8 mouse cellular contexts compared by ENCODE assay signal in the genomic region with DNA sequence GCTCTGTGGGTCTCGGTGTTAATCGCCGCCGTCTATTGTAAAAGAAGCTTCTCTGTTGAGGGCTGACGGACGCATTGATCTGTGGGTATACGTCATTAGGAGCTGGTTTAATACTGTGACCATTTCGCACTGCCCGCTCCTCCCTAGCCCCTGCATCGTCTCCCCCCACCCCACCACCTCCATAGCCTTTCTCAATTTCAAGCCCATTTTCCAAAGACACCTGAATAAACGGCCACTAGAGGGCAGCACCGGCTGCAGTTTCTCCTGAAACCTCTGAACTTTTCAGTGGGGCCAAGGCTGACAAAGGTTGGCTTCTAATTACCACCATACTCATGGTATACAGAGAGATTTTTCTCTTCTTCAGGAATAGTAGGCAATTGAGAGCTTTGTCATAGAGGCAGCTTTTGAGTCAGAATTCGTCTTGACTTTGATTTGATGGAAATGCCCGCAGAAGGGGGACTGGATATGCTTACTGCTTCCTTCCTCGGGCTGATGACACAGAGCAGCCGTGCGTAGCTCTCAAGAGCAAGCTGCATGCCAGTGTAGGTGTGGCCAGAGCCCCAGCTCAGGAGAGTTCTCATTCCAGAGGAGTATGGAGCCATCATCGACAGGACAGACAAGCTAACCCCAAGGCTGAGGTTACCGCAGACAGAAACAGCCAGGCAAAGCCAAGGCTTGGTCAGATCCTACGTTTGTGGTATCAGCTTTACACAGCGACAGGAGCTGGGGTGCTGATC. TPM values are rescaled to one million over a fixed set of nuclear protein-coding genes. Genes with fewer than 3 reads are reported as not detected.
DNase-seq lines count a peak whose midpoint lies in the region; ATAC-seq and TF ChIP-seq lines count a peak whose summit lies in the region.

No protein-coding gene starts in this region.

- H3K4me1 ChIP-seq in embryonic fibroblast, embryonic 13.5 days (ENCODE audit: control insufficient read depth, insufficient read depth, low read length) = no peaks in the 10 kb centered on the region
- H3K4me1 ChIP-seq in heart, embryonic 12.5 days (replicated peaks) = 0 out of 2 replicates have a peak, but pooled peaks cover 4% of the 10 kb centered on the region
- H3K4me1 ChIP-seq in kidney, embryonic 16.5 days (ENCODE audit: insufficient read depth, low read length) = 0 out of 2 replicates have a peak, but pooled peaks cover 3% of the 10 kb centered on the region
- no peaks in the 10 kb centered on the region for H3K4me1 ChIP-seq in liver, adult 2 months (ENCODE audit: control insufficient read depth, insufficient read depth, low read length)
- no peaks in the 10 kb centered on the region for H3K4me1 ChIP-seq in stomach, embryonic 15.5 days

- peak overlapping the region; percentile 23; the same call in 1 of the 2 replicates for H3K9ac ChIP-seq in heart, embryonic 12.5 days
- H3K9ac ChIP-seq in kidney, embryonic 16.5 days (replicated peaks; ENCODE audit: low read length) = peak overlapping the region; percentile 27
- 0 out of 2 replicates have a peak overlapping the region, but pooled peaks have one; percentile 3 for H3K9ac ChIP-seq in liver, adult 2 months (ENCODE audit: low read depth, low read length)
- H3K9ac ChIP-seq in stomach, embryonic 15.5 days = no peak overlapping the region

- WGBS in heart, embryonic 12.5 days = 25% methylated on average over 21 of the region's 21 CpGs
- WGBS in kidney, embryonic 16.5 days = 24% methylated on average over 21 of the region's 21 CpGs
- WGBS in liver, adult 2 months = 30% methylated on average over 21 of the region's 21 CpGs
- WGBS in stomach, embryonic 15.5 days = 28% methylated on average over 21 of the region's 21 CpGs

- no peaks in the 10 kb centered on the region for H3K36me3 ChIP-seq in heart, embryonic 12.5 days
- H3K36me3 ChIP-seq in kidney, embryonic 16.5 days (ENCODE audit: insufficient read depth, low read length) = no peaks in the 10 kb centered on the region
- no peaks in the 10 kb centered on the region for H3K36me3 ChIP-seq in liver, adult 2 months (ENCODE audit: control insufficient read depth, insufficient read depth, low read length)
- no peaks in the 10 kb centered on the region for H3K36me3 ChIP-seq in myocyte (ENCODE audit: control insufficient read depth, insufficient read depth)
- no peaks in the 10 kb centered on the region for H3K36me3 ChIP-seq in stomach, embryonic 15.5 days

- H3K9me3 ChIP-seq in heart, embryonic 12.5 days (replicated peaks) = peaks cover 5% of the 10 kb centered on the region; the same call in 1 of the 2 replicates
- H3K9me3 ChIP-seq in kidney, embryonic 16.5 days (ENCODE audit: low read length) = no peaks in the 10 kb centered on the region
- no peaks in the 10 kb centered on the region for H3K9me3 ChIP-seq in stomach, embryonic 15.5 days

- peak overlapping the region; percentile 72 for H3K4me2 ChIP-seq in heart, embryonic 12.5 days
- H3K4me2 ChIP-seq in kidney, embryonic 16.5 days (replicated peaks; ENCODE audit: low read depth, low read length) = peak overlapping the region; percentile 63
- peak overlapping the region; percentile 24 for H3K4me2 ChIP-seq in myocyte (ENCODE audit: low read depth)
- peak overlapping the region; percentile 57 for H3K4me2 ChIP-seq in stomach, embryonic 15.5 days

- peak; percentile 67 for DNase-seq in CD4-positive helper T cell, adult 2 months (ENCODE audit: low read depth, low spot score)
- peak; percentile 92 for DNase-seq in brain, adult 2 months (ENCODE audit: low read depth, low spot score)
- peak; percentile 28 for DNase-seq in liver, adult 2 months (ENCODE audit: extremely low read depth, low read depth, low spot score)

- H3K79me2 ChIP-seq in liver, adult 2 months (ENCODE audit: control insufficient read depth, insufficient read depth, low read length) = no peaks in the 10 kb centered on the region
- H3K79me2 ChIP-seq in myocyte (ENCODE audit: control insufficient read depth, insufficient read depth) = no peaks in the 10 kb centered on the region

- 0 out of 2 replicates have a peak, but pooled peaks cover 18% of the 10 kb centered on the region for H3K27me3 ChIP-seq in heart, embryonic 12.5 days (replicated peaks)
- H3K27me3 ChIP-seq in kidney, embryonic 16.5 days (ENCODE audit: insufficient read depth, low read length) = peaks cover 2% of the 10 kb centered on the region; the same call in 1 of the 2 replicates
- H3K27me3 ChIP-seq in liver, adult 2 months (ENCODE audit: control insufficient read depth, insufficient read depth, low read length) = 0 out of 2 replicates have a peak, but pooled peaks cover 2% of the 10 kb centered on the region
- H3K27me3 ChIP-seq in myocyte (ENCODE audit: control insufficient read depth, insufficient read depth, insufficient read length) = peaks cover 23% of the 10 kb centered on the region
- no peaks in the 10 kb centered on the region; the same call in 1 of the 2 replicates for H3K27me3 ChIP-seq in stomach, embryonic 15.5 days (replicated peaks)

- no peak overlapping the region for H3ac ChIP-seq in myocyte (ENCODE audit: control insufficient read depth, insufficient read length)

- H3K4me3 ChIP-seq in embryonic fibroblast, embryonic 13.5 days (ENCODE audit: insufficient read depth, low read length) = peak overlapping the region; percentile 28
- H3K4me3 ChIP-seq in heart, embryonic 12.5 days = peak overlapping the region; percentile 48
- H3K4me3 ChIP-seq in kidney, embryonic 16.5 days (ENCODE audit: low read length) = peak overlapping the region; percentile 45
- H3K4me3 ChIP-seq in liver, adult 2 months (ENCODE audit: insufficient read depth, low read depth, low read length) = peak overlapping the region; percentile 46
- no peak overlapping the region for H3K4me3 ChIP-seq in myocyte
- H3K4me3 ChIP-seq in stomach, embryonic 15.5 days (replicated peaks) = peak overlapping the region; percentile 40

- no peak for TF ChIP-seq POLR2A in embryonic fibroblast, embryonic 13.5 days (IDR thresholded peaks at IDR 0.05; ENCODE audit: low read depth, low read length)
- TF ChIP-seq POLR2A in liver, adult 2 months (IDR thresholded peaks at IDR 0.05; ENCODE audit: extremely low read depth, insufficient read depth, low read length) = no peak
- no peak for TF ChIP-seq POLR2A in myocyte (IDR thresholded peaks at IDR 0.05; ENCODE audit: insufficient read length, low read depth)

- 0 out of 2 replicates have a peak, but pooled peaks have one; percentile 21 for TF ChIP-seq CTCF in embryonic fibroblast, embryonic 13.5 days (IDR thresholded peaks at IDR 0.05; ENCODE audit: borderline replicate concordance, insufficient read depth, low read length)
- peak; percentile 69 for TF ChIP-seq CTCF in liver, adult 2 months (IDR thresholded peaks at IDR 0.05; ENCODE audit: low read depth, low read length)

- ATAC-seq in heart, embryonic 12.5 days (ENCODE audit: insufficient number of reproducible peaks, low FRiP score) = no peak
- ATAC-seq in kidney, embryonic 16.5 days (ENCODE audit: low FRiP score, low TSS enrichment) = peak; percentile 61
- ATAC-seq in stomach, embryonic 15.5 days (ENCODE audit: insufficient read depth, low FRiP score, low read depth) = peak; percentile 56; the same call in 1 of the 2 replicates

- H3K27ac ChIP-seq in embryonic fibroblast, embryonic 13.5 days (ENCODE audit: insufficient read depth, low read length) = no peak overlapping the region
- H3K27ac ChIP-seq in heart, embryonic 12.5 days (ENCODE audit: poor library complexity, severe bottlenecking) = no peak overlapping the region
- H3K27ac ChIP-seq in kidney, embryonic 16.5 days (ENCODE audit: low read length) = no peak overlapping the region
- no peak overlapping the region for H3K27ac ChIP-seq in liver, adult 2 months (replicated peaks; ENCODE audit: insufficient read depth, low read depth, low read length)
- H3K27ac ChIP-seq in stomach, embryonic 15.5 days = no peak overlapping the region

TF ChIP-seq in myocyte, 11 proteins besides CTCF, POLR2A, EP300 and RAD21:
- no peak for TF ChIP-seq POLR2AphosphoS2 (IDR thresholded peaks at IDR 0.05; ENCODE audit: insufficient read length, low read depth)
- no peak for TF ChIP-seq MYOG (IDR thresholded peaks at IDR 0.05; ENCODE audit: control insufficient read depth in 1 of 3, insufficient read depth in 1 of 3, insufficient read length in 2 of 3, low read depth in 2 of 3)
- no peak for TF ChIP-seq TCF12 (IDR thresholded peaks at IDR 0.05; ENCODE audit: insufficient read depth, poor library complexity, severe bottlenecking)
- no peak for TF ChIP-seq SRF (IDR thresholded peaks at IDR 0.05; ENCODE audit: control insufficient read depth, insufficient read length, low read depth)
- TF ChIP-seq TCF3 (IDR thresholded peaks at IDR 0.05; ENCODE audit: insufficient read length, low read depth) = no peak
- TF ChIP-seq MAX (IDR thresholded peaks at IDR 0.05; ENCODE audit: low read depth) = no peak
- TF ChIP-seq E2F4 (IDR thresholded peaks at IDR 0.05; ENCODE audit: insufficient read depth) = no peak
- no peak for TF ChIP-seq CEBPB (IDR thresholded peaks at IDR 0.05; ENCODE audit: insufficient read depth, poor library complexity, severe bottlenecking)
- TF ChIP-seq MYOD1 (IDR thresholded peaks at IDR 0.05; ENCODE audit: control insufficient read depth in 1 of 3, insufficient read length in 2 of 3, low read depth in 2 of 3) = no peak
- no peak for TF ChIP-seq USF1 (IDR thresholded peaks at IDR 0.05; ENCODE audit: low read depth)
- TF ChIP-seq REST (IDR thresholded peaks at IDR 0.05; ENCODE audit: insufficient read depth, insufficient read length) = no peak

RNA-seq across cellular contexts. Expression of a gene that starts 42.0 kb away (rescaled TPM):
- polyA plus RNA-seq in embryonic fibroblast, embryonic 13.5 days (2011; ENCODE audit: insufficient read length, low read depth, missing spikeins) = not detected in 2 replicates
- 0.12 TPM in 1 of 2 replicates, not detected in the other for polyA plus RNA-seq in heart, embryonic 12.5 days (2016; fragmentation: Nextera tagmentation; extraction: Ambion mirVana)
- not detected in 2 replicates for polyA plus RNA-seq in kidney, embryonic 16.5 days (2015; fragmentation: Nextera tagmentation; extraction: Ambion mirVana)
- 0.13 TPM in 1 of 2 replicates, not detected in the other for total RNA-seq in liver, adult 2 months (2014; rRNA removed)
- not detected in 2 replicates for polyA plus RNA-seq in liver, adult 2 months (2012; rRNA removed)
- not detected for polyA plus RNA-seq in myocyte (2012; fragmentation: generic; extraction: Trizol)
- polyA plus RNA-seq in stomach, embryonic 15.5 days (2015; fragmentation: Nextera tagmentation; extraction: Ambion mirVana) = 0.17 and 0.51 TPM in 2 replicates

Comparison
In these comparisons a context has a peak if more than half of its experiments do, and no peak if none do; other contexts are left out.
1. DNase-seq: peak in every context shown above with its lines; median percentile 92 in brain, adult 2 months; 67 in CD4-positive helper T cell, adult 2 months; 28 in liver, adult 2 months.